Comparison of ENCODE assay signal across 8 mouse cellular contexts in genomic region chr5:142448623-142449022, GRCm38 (mm10).
"Had no signal": no experiment of that assay in that cellular context is flagged by ENCODE, and none has a peak within 500 bp of the region (broad histone marks: within the 10 kb centered on the region; RNA-seq: fewer than 3 reads in every experiment).

No protein-coding gene starts in this region.

- H3K4me3 ChIP-seq: limb, embryonic 12.5 days; liver, embryonic 13.5 days; lung, embryonic 15.5 days; midbrain, embryonic 13.5 days; neural tube, embryonic 15.5 days had no signal

- H3K27ac ChIP-seq: kidney, postnatal 0 days; liver, embryonic 13.5 days; macrophage had no signal

- H3K27me3 ChIP-seq: limb, embryonic 12.5 days; liver, embryonic 13.5 days; lung, embryonic 15.5 days; megakaryocyte, embryonic 14.5 days; midbrain, embryonic 13.5 days; neural tube, embryonic 15.5 days had no signal

- H3K9me3 ChIP-seq: limb, embryonic 12.5 days; liver, embryonic 13.5 days; lung, embryonic 15.5 days; megakaryocyte, embryonic 14.5 days; midbrain, embryonic 13.5 days; neural tube, embryonic 15.5 days had no signal
